Mouse (Mus musculus) fat pad, adult 2 months (tissue): ENCODE measurements around the gene Mrgprf.

Experiments used
- DNase-seq: peaks from one replicate; pipeline ENCODE4 v3.0.0-alpha.2; 2011; ENCODE audit warnings: low read depth, low spot score; ENCODE audit errors: extremely low read depth

Mrgprf gene

DNA sequence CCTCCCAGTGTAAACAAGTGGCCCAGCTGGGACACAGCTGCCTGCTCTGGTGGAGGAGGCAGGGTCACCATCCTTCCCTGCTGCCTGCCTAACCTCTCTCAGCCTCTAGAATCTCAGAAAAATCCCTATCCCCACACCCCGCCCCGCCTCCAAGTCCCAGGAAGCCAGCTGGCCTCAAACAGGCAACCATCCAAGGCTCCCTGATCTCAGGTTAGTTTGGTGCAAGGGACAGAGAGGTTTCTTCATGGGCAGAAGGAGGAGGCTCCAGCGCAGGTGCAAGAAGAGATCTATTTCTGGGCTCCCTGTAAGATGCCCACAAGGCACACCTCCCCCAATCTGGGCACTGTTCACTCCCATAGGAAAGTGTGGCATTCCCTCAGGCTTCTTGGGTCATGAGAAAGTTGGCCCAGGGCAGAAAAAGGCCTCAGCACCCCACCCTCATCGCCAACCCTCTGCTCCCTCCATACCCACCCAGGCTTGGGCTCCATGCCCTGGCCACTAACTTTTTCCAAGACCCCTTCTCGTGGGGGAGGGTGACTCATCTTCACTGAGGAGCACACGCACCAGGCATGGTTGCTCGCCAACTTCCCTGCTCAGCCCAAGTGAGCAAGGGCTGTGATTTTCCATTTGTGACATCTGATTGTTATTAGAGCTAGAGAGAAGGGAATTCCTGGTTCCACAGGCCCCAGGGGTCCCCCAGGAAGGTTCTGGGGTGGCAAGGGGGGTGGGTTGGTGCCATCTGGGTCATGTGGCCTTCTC, 887 bp upstream of the Mrgprf start:
- no peak for DNase-seq

DNA sequence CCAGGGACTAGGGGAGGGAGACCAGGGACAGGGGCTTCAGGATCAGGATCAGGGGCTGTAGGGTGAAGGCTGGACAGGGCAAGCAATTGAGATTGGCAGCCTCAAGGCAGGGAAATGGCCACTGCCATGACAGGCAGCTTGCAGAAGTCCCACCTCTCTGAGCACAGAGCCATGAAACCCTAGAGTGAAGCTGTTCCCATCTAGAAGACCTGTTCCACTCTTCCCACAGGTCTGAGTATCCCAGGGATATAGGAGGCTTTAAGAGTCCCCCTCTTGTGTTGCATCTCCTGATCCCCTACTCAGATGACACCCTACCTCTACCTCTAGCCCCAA, 346 bp downstream of the Mrgprf start:
- no peak for DNase-seq

DNA sequence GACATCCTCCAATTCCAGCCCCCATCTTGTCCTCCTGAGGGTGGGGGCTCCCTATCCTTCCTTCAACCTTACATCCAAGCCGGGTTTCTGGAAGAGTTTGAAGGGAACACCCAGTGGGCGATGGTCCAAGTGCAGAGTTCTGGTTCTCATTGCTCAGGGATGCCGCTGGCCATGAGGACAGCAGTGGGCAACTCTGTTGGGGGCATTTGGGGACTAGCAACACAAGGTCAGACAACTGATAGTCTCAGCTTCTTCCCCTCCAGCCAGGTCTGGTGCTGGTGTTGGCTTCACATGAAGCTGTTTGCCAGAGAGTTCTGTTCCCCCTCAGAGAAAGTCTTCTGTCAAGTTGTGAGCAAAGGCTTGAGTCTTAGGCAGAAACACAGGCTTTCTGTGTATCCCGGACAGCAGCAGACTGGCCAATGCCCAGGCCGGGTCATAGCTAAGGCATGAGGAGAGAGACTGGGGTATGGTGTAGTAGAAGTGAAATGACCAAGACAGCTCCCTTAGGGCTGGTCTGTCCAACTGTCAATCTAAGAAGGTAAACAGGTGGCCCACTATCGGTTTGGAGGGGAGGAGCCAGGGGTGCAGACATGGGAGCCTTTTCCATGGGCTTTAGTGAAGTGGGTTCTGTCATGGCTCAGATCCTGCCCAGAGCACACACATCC, 845 bp downstream of the Mrgprf start:
- DNase-seq, result no peak

- no peak for DNase-seq
Observed at GRCm38 (mm10) chr7:145302488-145303285, 2.1 kb downstream of the Mrgprf start.

DNA sequence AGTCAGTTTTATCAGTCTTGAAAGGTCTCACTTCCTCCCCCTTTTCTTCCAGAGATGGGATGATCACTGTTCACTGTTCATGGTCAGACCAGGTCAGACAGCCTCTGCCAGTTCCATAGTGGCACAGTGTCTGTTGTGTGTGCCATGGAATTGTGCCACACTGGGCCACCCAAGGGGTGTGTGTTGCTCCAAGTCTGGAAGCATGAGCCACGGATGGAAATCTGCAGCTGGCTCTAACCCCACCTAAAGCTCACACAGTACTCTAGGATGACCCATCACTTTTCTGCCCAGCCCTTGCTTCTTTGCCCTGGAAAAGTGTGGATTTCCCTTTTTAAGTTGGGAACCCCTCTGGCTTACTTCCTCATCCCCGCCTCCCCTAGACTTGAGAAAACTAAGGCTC, 3.5 kb downstream of the Mrgprf start:
- no peak for DNase-seq

DNA sequence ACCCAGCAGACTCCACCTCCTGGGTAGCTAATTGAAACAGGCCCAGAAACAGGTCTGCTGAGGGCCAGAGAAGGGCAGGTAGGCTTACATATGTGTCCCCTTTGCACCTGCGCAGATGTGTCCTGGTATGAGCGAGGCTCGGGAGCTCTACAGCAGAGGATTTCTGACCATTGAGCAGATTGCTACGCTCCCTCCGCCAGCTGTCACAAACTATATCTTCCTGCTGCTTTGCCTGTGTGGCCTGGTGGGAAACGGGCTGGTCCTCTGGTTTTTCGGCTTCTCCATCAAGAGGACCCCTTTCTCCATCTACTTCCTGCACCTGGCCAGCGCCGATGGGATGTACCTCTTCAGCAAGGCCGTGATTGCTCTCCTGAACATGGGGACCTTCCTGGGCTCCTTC, 7.0 kb downstream of the Mrgprf start:
- no peak for DNase-seq

DNA sequence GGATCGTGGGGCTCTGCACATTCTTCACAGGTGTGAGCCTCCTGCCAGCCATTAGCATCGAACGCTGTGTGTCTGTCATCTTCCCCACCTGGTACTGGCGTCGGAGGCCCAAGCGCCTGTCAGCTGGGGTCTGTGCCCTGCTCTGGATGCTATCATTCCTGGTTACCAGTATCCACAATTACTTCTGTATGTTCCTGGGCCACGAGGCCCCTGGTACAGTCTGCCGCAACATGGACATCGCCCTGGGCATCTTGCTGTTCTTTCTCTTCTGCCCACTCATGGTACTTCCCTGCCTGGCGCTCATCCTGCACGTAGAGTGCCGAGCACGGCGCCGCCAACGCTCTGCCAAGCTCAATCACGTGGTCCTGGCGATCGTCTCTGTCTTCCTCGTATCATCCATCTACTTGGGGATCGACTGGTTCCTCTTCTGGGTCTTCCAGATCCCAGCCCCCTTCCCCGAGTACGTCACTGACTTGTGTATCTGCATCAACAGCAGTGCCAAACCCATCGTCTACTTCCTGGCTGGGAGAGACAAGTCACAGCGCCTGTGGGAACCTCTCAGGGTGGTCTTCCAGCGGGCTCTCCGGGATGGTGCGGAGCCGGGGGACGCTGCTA, 7.5 kb downstream of the Mrgprf start:
- DNase-seq, result no peak

DNA sequence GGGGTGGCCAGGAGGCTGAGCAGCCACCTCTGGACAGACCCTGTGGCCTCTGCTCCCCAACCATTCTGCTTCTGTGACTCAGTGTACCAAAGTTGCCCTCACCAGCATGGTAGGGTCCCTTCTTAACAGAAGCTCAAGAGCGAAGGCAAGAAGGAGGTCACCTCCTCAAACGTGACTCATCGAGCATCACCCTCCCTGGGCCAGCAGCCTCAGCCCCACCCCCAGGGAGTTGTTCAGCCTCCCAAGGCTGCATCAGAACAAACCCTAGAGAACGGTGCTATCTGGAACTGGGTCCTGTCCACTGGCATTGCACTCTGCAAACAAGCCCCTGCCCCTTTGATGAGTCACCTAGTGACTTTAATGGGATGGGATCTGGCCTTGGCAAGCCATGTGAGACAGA, 8.2 kb downstream of the Mrgprf start:
- DNase-seq, result no peak

DNA sequence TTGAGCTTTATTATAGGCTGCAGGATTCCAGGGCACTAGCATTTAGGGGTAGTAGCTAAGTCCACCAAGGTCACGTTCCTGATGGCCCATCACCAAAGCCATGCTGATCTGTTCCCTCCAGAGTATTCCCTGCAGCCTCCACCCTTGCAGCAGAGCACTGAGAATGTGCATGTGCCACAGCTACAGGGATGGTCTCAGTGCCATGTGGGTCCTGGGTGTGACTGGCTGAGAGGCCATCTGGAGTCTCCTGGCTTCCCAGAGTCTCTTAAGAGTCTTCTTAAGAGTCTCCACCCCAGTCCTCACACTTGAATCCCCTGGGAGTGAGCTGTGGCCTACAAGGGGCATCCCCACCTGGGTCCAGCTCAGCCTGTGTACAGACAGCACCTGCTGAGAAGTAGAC, 9.2 kb downstream of the Mrgprf start:
- DNase-seq, result no peak

GRCm38 (mm10) chr7:145310526-145310925, 9.9 kb downstream of the Mrgprf start:
- no peak for DNase-seq

DNA sequence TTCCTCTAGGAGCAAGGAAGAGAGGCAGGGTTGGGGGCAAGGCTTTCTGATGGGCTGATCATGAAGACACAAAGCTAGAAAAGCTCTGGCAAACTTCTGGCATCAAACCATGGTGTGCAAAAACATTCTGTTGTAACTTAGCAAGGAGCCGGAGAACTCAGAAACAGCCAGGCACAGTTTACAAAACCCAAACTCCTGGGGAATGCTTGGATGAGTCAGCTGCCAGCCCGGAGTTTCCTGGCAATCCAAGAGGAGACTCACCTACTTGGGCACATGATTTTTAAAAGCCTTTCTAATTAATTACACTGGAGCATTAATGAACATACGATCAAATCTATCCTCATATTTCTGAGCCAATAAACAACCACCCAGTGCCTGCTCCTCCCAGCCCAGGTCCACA, 11.5 kb downstream of the Mrgprf start:
- DNase-seq, result no peak

DNA sequence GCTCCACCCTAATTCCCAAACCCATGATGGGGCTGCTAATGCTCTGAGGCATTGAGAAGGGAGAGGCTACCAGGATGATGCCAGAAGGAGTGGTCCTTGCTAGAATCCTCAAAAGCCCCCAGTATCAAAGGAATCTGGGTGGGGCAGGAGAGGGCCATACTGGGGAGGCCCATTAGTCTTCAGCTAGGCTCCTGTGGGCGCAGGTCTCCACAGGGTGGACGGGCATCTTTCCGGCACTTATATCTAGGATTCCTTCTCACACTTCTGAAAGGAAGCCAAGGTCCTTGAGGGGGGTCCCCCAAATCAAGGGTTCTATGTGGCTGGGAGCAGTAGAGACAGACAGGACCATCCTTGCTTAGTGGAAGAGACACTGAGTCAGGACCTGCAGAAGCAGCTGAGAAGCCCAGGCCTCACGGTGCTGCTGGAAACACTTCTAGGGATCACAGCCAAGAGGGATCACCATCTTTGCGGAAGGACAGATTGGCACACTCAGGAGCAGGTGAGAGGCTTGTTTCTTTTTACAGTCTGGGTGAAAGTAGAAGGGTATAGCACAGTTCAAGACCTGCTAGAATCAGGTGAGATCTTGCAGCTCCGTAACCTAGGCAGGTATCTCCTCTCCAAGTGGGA, 14.3 kb downstream of the Mrgprf start, which contains the start of gene Mrgprd:
Gene Mrgprd, plus strand, starts transcription at position 51 of the 627 bp plus-strand sequence.
- no peak for DNase-seq

- DNase-seq, result no peak
Observed at GRCm38 (mm10) chr7:145317522-145317921, 16.9 kb downstream of the Mrgprf start.

DNA sequence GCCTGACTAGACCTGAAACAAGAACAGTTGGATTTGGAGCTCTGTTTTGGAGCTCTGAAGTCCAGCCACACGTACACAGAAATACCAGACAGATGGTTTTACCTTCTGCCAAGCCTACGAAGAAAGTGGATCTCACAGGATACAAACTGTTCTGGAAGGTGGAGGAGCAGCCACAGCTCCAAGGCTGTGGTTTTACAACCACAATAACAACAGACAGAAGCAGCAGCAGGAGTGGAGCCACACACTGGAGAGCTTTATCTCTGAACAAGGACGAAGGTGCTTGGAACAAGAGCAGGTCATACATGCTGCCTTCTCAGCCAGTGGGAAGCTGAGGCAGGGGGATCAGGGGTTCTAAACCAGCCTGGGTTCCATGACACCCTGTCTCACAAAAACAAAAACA, 18.9 kb downstream of the Mrgprf start:
- no peak for DNase-seq

DNA sequence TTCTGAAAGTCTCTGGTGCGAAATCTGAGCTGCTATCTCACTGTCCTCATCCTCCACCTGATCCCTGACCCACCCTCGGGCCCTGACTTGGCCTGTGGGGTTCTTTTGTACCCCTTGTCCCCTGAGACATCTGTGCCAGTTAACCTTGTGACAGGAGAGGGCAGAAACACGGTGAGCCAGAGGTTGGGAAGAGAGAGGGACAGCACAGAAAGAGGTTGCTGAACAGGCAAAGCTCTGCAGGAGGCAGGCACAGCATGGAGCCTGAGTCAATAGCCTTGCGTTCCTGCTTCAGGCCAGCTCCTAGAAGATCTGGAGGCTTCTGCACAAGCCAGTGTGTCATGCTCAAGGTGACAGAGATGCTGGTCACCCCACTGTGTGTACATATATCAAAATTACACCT, 23.0 kb downstream of the Mrgprf start:
- no peak for DNase-seq

- no peak for DNase-seq
Observed at GRCm38 (mm10) chr7:145325697-145326096, 25.1 kb downstream of the Mrgprf start.

DNA sequence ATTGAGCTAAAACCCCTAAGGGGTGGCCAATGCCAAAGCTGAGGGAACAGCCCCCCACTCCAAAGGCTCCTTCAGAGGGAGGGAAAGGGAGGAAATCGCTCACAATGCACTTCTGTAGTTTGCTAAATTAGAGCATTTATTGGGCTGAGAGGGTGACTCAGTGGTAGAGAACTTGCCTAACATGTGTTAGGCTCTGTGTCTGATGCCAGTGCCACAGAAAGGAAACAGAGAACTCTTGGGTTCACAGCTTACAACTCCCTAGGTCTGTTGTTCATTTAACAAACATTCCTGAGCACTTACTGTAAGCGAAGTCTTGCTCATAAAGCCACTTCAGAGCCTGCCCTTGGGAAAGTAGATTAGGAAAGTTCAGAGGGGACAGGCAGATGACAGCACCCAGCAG, 29.4 kb downstream of the Mrgprf start:
- no peak for DNase-seq

DNA sequence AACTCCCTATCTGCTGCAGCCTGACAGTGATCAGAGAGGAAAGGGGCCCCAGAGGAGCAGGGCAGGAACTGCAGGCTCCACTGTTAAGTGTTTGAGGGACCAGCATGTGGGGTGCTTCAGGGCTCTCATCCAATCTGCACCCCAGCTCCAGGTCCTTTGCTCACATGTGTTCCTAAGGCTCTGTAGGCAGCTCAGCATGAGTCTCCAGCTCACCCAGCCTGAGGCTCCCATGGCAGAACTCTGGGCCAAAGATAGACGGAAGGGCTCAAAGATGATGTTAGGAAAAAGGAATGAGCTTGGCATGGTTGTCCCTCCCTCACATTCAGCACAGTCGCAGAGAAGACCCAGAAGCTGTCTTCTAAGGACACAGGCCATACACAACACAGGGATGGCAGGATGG, 30.0 kb downstream of the Mrgprf start:
- no peak for DNase-seq

GRCm38 (mm10) chr7:145332376-145333041, 31.9 kb downstream of the Mrgprf start:
- DNase-seq, result no peak

DNA sequence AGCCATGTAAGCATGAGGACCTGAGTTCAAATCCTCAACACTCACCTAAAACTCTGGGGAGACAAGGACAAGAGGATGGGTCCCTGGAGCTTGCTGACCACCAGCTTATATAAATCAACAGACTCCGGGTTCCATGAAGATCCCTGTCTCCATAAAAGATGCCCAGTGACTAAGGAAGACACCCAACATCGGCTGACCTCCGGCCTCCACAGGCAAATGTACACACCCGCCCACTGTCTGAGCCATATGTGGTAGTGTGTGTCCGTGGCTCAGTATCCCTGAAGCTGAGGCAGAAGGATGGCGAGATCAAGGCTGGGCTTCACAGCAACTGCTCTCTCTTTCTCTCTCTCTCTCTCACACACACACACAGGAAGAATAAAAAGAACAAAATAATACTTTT, 33.3 kb downstream of the Mrgprf start:
- DNase-seq, result no peak
